Mouse (Mus musculus): ENCODE measurements around the gene Arhgap21.

Gene Arhgap21

GRCm38 (mm10) chr2:20968441-20969200 is at the start of gene Arhgap21:
Gene Arhgap21, minus strand, starts transcription at chr2:20968881.
- CTCF ChIA-PET = interaction anchor here (0.6 to 1.4 kb wide), 7 partner anchors 8 to 292 kb away, joined by 3 to 4 read pairs (median 3); no protein-coding TSS in a partner anchor
- POLR2A ChIA-PET = interaction anchor here in 3 of 4 experiments (0.6 to 8.8 kb wide), 65 partner anchors 8 to 1927 kb away, joined by 3 to 87 read pairs (median 5); partner anchors contain the start of genes Otud1 (in 1 of the 3), Pdss1 (in 1 of the 3) and Thnsl1 (in 1 of the 3)

- POLR2A ChIA-PET = interaction anchor here in 1 of 4 experiments (1.1 kb wide), 1 partner anchor 47 kb away, joined by 3 read pairs; no protein-coding TSS in a partner anchor
- CTCF ChIA-PET = no interaction called here
These were observed 47.9 kb upstream of the Arhgap21 start for GRCm38 (mm10) chr2:21016589-21016988.

GRCm38 (mm10) chr2:21010806-21011397 is 42.2 kb upstream of the Arhgap21 start:
- CTCF ChIA-PET = interaction anchor here in 3 of 4 experiments (0.5 to 1.0 kb wide), 6 partner anchors 13 to 180 kb away, joined by 3 to 7 read pairs (median 4); no protein-coding TSS in a partner anchor
- POLR2A ChIA-PET = interaction anchor here in 3 of 4 experiments (0.6 to 2.4 kb wide), 5 partner anchors 17 to 49 kb away, joined by 3 to 8 read pairs (median 5); no protein-coding TSS in a partner anchor

- ChIA-PET POLR2A (interaction anchor here in 2 of 4 experiments (0.9 to 2.4 kb wide), 5 partner anchors 9 to 50 kb away, joined by 3 to 8 read pairs (median 3); no protein-coding TSS in a partner anchor), CTCF (interaction anchor here in 3 of 4 experiments (0.5 to 1.0 kb wide), 8 partner anchors 12 to 190 kb away, joined by 3 to 7 read pairs (median 4); no protein-coding TSS in a partner anchor)
These were observed 41.5 kb upstream of the Arhgap21 start for GRCm38 (mm10) chr2:21010219-21010618.

GRCm38 (mm10) chr2:21009258-21010140 is 40.8 kb upstream of the Arhgap21 start:
- POLR2A ChIA-PET = interaction anchor here in 2 of 4 experiments (0.9 to 2.4 kb wide), 5 partner anchors 8 to 51 kb away, joined by 3 to 8 read pairs (median 3); no protein-coding TSS in a partner anchor

GRCm38 (mm10) chr2:21002538-21002937 is 33.9 kb upstream of the Arhgap21 start:
- ChIA-PET POLR2A (interaction anchor here in 1 of 4 experiments (0.6 kb wide), 1 partner anchor 1032 kb away, joined by 3 read pairs; no protein-coding TSS in a partner anchor), CTCF (no interaction called here)

More at GRCm38 (mm10) chr2:21009258-21010140, 40.8 kb upstream of the Arhgap21 start:
- CTCF ChIA-PET = no interaction called here

- POLR2A ChIA-PET = interaction anchor here in 1 of 4 experiments (1.3 kb wide), 1 partner anchor 9 kb away, joined by 3 read pairs; no protein-coding TSS in a partner anchor
- CTCF ChIA-PET = no interaction called here
These were observed 32.5 kb upstream of the Arhgap21 start for GRCm38 (mm10) chr2:21001156-21001555.

GRCm38 (mm10) chr2:20995547-20995946 is 26.9 kb upstream of the Arhgap21 start:
- CTCF ChIA-PET = no interaction called here
- POLR2A ChIA-PET = interaction anchor here in 1 of 4 experiments (0.7 kb wide), 1 partner anchor 27 kb away, joined by 3 read pairs; the partner anchor contains the start of gene Arhgap21

- CTCF ChIA-PET = interaction anchor here in 1 of 4 experiments (0.5 kb wide), 1 partner anchor 12 kb away, joined by 4 read pairs; no protein-coding TSS in a partner anchor
These were observed 22.8 kb upstream of the Arhgap21 start for GRCm38 (mm10) chr2:20991508-20991907.

GRCm38 (mm10) chr2:20990907-20991306 is 22.2 kb upstream of the Arhgap21 start:
- ChIA-PET CTCF (no interaction called here), POLR2A (interaction anchor here (0.6 to 1.9 kb wide), 6 partner anchors 13 to 297 kb away, joined by 3 to 13 read pairs (median 4); partner anchors contain the start of gene Arhgap21 (in 1 of the 4))

More at GRCm38 (mm10) chr2:20991508-20991907, 22.8 kb upstream of the Arhgap21 start:
- POLR2A ChIA-PET = interaction anchor here in 3 of 4 experiments (0.6 to 3.3 kb wide), 10 partner anchors 13 to 298 kb away, joined by 3 to 13 read pairs (median 4); partner anchors contain the start of gene Arhgap21 (in 2 of the 3)

- CTCF ChIA-PET = no interaction called here
- POLR2A ChIA-PET = interaction anchor here in 2 of 4 experiments (0.6 to 1.9 kb wide), 2 partner anchors 14 to 21 kb away, joined by 4 to 13 read pairs; no protein-coding TSS in a partner anchor
These were observed 21.4 kb upstream of the Arhgap21 start for GRCm38 (mm10) chr2:20990056-20990455.

- ChIA-PET POLR2A (interaction anchor here in 1 of 4 experiments (1.3 kb wide), 1 partner anchor 19 kb away, joined by 4 read pairs; the partner anchor contains the start of gene Arhgap21), CTCF (no interaction called here)
These were observed 19.1 kb upstream of the Arhgap21 start for GRCm38 (mm10) chr2:20987822-20988221.

- ChIA-PET CTCF (interaction anchor here in 2 of 4 experiments (0.7 to 1.1 kb wide), 2 partner anchors 145 to 235 kb away, joined by 3 to 9 read pairs; no protein-coding TSS in a partner anchor), POLR2A (interaction anchor here in 3 of 4 experiments (0.7 to 1.8 kb wide), 7 partner anchors 9 to 87 kb away, joined by 3 to 6 read pairs (median 4); partner anchors contain the start of gene Arhgap21 (in 2 of the 3))
These were observed 10.0 kb upstream of the Arhgap21 start for GRCm38 (mm10) chr2:20978726-20979125.

- POLR2A ChIA-PET = no interaction called here
- CTCF ChIA-PET = interaction anchor here in 1 of 4 experiments (0.6 kb wide), 1 partner anchor 15 kb away, joined by 3 read pairs; no protein-coding TSS in a partner anchor
These were observed 8.4 kb upstream of the Arhgap21 start for GRCm38 (mm10) chr2:20977051-20977450.

GRCm38 (mm10) chr2:20973513-20973912 is 4.8 kb upstream of the Arhgap21 start:
- ChIA-PET POLR2A (no interaction called here), CTCF (no interaction called here)

- ChIA-PET CTCF (no interaction called here), POLR2A (no interaction called here)
These were observed 3.5 kb upstream of the Arhgap21 start for GRCm38 (mm10) chr2:20972180-20972579.

GRCm38 (mm10) chr2:20971628-20972027 is 2.9 kb upstream of the Arhgap21 start:
- ChIA-PET CTCF (interaction anchor here in 1 of 4 experiments (1.5 kb wide), 1 partner anchor 73 kb away, joined by 4 read pairs; no protein-coding TSS in a partner anchor), POLR2A (interaction anchor here in 1 of 4 experiments (8.8 kb wide), 1 partner anchor 22 kb away, joined by 87 read pairs; no protein-coding TSS in a partner anchor)
